Comparison of ENCODE assay signal across 9 mouse cellular contexts in the genomic region with DNA sequence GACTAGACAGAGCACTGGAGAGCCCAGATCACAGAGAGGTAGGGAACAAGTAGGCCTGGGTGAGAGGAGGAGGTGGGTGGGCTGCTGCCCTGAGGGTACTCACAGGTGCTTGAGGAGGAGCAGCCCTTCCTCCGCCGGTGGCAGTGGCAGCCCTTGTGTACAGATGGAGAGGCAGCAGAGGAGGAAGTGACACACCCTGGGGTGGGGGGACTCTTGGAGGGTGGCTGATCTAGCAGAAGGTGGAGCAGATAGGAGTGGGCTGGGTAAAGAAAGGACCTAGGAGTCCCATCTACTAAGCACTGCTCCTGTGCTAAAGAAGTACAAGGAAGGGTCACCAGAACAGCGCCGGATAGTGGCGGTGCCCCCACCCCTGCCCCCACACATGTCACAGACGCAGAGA. TPM values are rescaled to one million over a fixed set of nuclear protein-coding genes. Genes with fewer than 3 reads are reported as not detected.
DNase-seq lines count a peak whose midpoint lies in the region; ATAC-seq and TF ChIP-seq lines count a peak whose summit lies in the region.
"Had no signal": no experiment of that assay in that cellular context is flagged by ENCODE, and none has a peak within 500 bp of the region (broad histone marks: within the 10 kb centered on the region; RNA-seq: fewer than 3 reads in every experiment).

Gene Itgb7 (minus strand): TSS at position 197 of the 400 bp plus-strand sequence.

- H3K9me3 ChIP-seq in liver, embryonic 15.5 days (replicated peaks) = no peaks in the 10 kb centered on the region

- ATAC-seq in liver, embryonic 15.5 days (ENCODE audit: insufficient read depth) = peak; percentile 87

- peaks cover 38% of the 10 kb centered on the region for H3K4me1 ChIP-seq in bone marrow macrophage, adult 2 months (ENCODE audit: control insufficient read depth, insufficient read depth, low read length)
- peaks cover 59% of the 10 kb centered on the region for H3K4me1 ChIP-seq in liver, embryonic 15.5 days (replicated peaks)

- DNase-seq in gastrocnemius, adult 2 months = no peak
- DNase-seq in gastrocnemius, adult 8-10 months (ENCODE audit: low spot score in 2 of 2) = no peak
- peak; percentile 57 for DNase-seq in splenic B cell, adult 2 months (ENCODE audit: low read depth, low spot score)
- DNase-seq in kidney, postnatal 10 days = no peak
- DNase-seq in cerebellum, postnatal 4 days (ENCODE audit: low spot score in 2 of 2) = no peak
- DNase-seq in adrenal gland, postnatal 25 days = no peak
- DNase-seq: layer of hippocampus, postnatal 36 days had no signal

- WGBS in liver, embryonic 15.5 days (ENCODE audit: insufficient replicate concordance) = 12% methylated on average over 6 of the region's 6 CpGs

- no peaks in the 10 kb centered on the region for H3K36me3 ChIP-seq in liver, embryonic 15.5 days (replicated peaks)
- no peaks in the 10 kb centered on the region for H3K36me3 ChIP-seq in splenic B cell, adult 2 months (ENCODE audit: control insufficient read depth, insufficient read depth, low read length, poor library complexity, severe bottlenecking)

- no peak for TF ChIP-seq POLR2A in bone marrow macrophage, adult 2 months (IDR thresholded peaks at IDR 0.05; ENCODE audit: borderline replicate concordance, low read depth, low read length)

- TF ChIP-seq CTCF in gastrocnemius, adult 2 months (IDR thresholded peaks at IDR 0.05) = no peak
- no peak for TF ChIP-seq CTCF in bone marrow macrophage, adult 2 months (IDR thresholded peaks at IDR 0.05; ENCODE audit: low read depth, low read length)

- peak within 1 kb of the TSS; percentile 29 for H3K4me3 ChIP-seq in gastrocnemius, adult 2 months
- no peak within 1 kb of the TSS for H3K4me3 ChIP-seq in bone marrow macrophage, adult 2 months (ENCODE audit: insufficient read depth, low read length)
- H3K4me3 ChIP-seq in liver, embryonic 15.5 days (replicated peaks) = peak within 1 kb of the TSS; percentile 39

- H3K4me2 ChIP-seq in liver, embryonic 15.5 days = peak within 1 kb of the TSS; percentile 64

- peaks cover 5% of the 10 kb centered on the region; the same call in 1 of the 2 replicates for H3K27me3 ChIP-seq in liver, embryonic 15.5 days
- no peaks in the 10 kb centered on the region for H3K27me3 ChIP-seq in splenic B cell, adult 2 months (ENCODE audit: control insufficient read depth, insufficient read depth, low read length, poor library complexity, severe bottlenecking)

- no peak within 1 kb of the TSS for H3K9ac ChIP-seq in liver, embryonic 15.5 days

- intact Hi-C loops in gastrocnemius, adult 2 months (cut with DNase I) = no loop called here

- H3K27ac ChIP-seq in gastrocnemius, adult 2 months = peak within 1 kb of the TSS; percentile 24; the same call in 1 of the 2 replicates
- H3K27ac ChIP-seq in bone marrow macrophage, adult 2 months (ENCODE audit: insufficient read depth, low read depth, low read length) = no peak within 1 kb of the TSS
- peak within 1 kb of the TSS; percentile 45; the same call in 1 of the 2 replicates for H3K27ac ChIP-seq in liver, embryonic 15.5 days (replicated peaks)

RNA-seq across cellular contexts. Expression of gene Itgb7, which starts in this region (rescaled TPM):
- total RNA-seq in gastrocnemius, adult 2 months (2021) = 1 to 10 TPM; 1.2 to 1.3 TPM
- 1 to 10 TPM in 2 of 4 experiments, under 1 TPM in 2; 0.34 to 1.8 (median 1.0) TPM for total RNA-seq in gastrocnemius, adult 8-10 months (2022)
- polyA plus RNA-seq in bone marrow macrophage, adult 2 months (2012; ENCODE audit: insufficient read depth, insufficient read length, missing spikeins) = 32.3 and 35.8 TPM in 2 replicates
- polyA plus RNA-seq in liver, embryonic 15.5 days (2015; fragmentation: Nextera tagmentation; extraction: Ambion mirVana) = 6.4 and 6.6 TPM in 2 replicates
- total RNA-seq in adrenal gland, postnatal 25 days (2021) = 1.5 and 2.0 TPM in 2 replicates
